Mouse (Mus musculus): ENCODE measurements around the gene Gcsam. TPM values are rescaled to one million over a fixed set of nuclear protein-coding genes. Genes with fewer than 3 reads are reported as not detected.

Gcsam gene
- polyA plus RNA-seq (2012) = 0.17 and 0.21 TPM in 2 replicates

GRCm38 (mm10) chr16:45610267-45610666 lies at the start of gene Gcsam:
Gene Gcsam (plus strand): TSS chr16:45610380.

GRCm38 (mm10) chr16:45653934-45654332 lies 43.8 kb downstream of the Gcsam start, which contains the start of gene BC016579:
Gene BC016579 (minus strand): TSS chr16:45654068.

Other genes with a start within 250 kb of the Gcsam start
- gene Cd200, start 201.3 kb upstream of the Gcsam start, polyA plus RNA-seq (2012) = 0.70 TPM in 1 of 2 replicates, not detected in the other
- gene Gm609, start 117.4 kb upstream of the Gcsam start, polyA plus RNA-seq (2012) = not detected in 2 replicates
- not detected in 2 replicates for gene Gm17783, start 78.3 kb upstream of the Gcsam start, polyA plus RNA-seq (2012)
- not detected in 2 replicates for gene Slc9c1, start 75.1 kb upstream of the Gcsam start, polyA plus RNA-seq (2012)
- gene BC016579, start 43.7 kb downstream of the Gcsam start, polyA plus RNA-seq (2012) = 0.18 and 0.25 TPM in 2 replicates
- gene Tmprss7, start 83.3 kb downstream of the Gcsam start, polyA plus RNA-seq (2012) = 0.05 TPM in 1 of 2 replicates, not detected in the other
- gene Tagln3, start 114.2 kb downstream of the Gcsam start, polyA plus RNA-seq (2012) = not detected in 2 replicates
- gene Abhd10, start 132.6 kb downstream of the Gcsam start, polyA plus RNA-seq (2012) = 6.6 and 8.6 TPM in 2 replicates

All from megakaryocyte-erythroid progenitor cell, adult 5 weeks (primary cell).